Mouse (Mus musculus): Measurements from ENCODE around the gene Mical3. TPM values are rescaled to one million over a fixed set of nuclear protein-coding genes. Genes with fewer than 3 reads are reported as not detected.

Gene Mical3
- polyA plus RNA-seq, 1 experiment, result 10.3 TPM

DNA sequence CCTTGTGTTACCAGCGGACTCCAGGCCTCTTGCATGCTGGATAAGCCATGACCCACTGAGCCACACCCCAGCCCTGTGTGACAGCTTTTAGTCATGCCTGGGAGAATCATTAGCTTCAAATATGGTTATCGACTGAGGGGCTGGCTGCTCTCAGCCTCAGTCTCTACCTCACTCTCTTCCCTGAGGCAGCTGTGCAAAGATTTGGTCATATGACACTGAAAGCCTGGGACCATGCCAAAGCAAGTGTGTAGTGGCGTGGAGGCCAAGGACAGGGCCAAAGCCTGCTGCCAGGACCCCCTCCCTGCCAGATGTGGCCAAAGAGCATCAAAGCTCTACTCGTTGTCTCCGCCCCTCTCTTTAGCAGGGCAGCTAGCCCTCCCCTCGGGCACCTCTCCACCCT lies 20.9 kb upstream of the Mical3 start:
- no peak overlapping the region for H3K4me3 ChIP-seq (ENCODE audit: insufficient read depth, poor library complexity, severe bottlenecking)
- no peaks in the 10 kb centered on the region for H3K79me2 ChIP-seq (ENCODE audit: control insufficient read depth, insufficient read depth)
- TF ChIP-seq USF1 (IDR thresholded peaks at IDR 0.05; ENCODE audit: low read depth), result no peak
- TF ChIP-seq MYOD1 (IDR thresholded peaks at IDR 0.05; ENCODE audit: control insufficient read depth, insufficient read length, low read depth), result no peak
- TF ChIP-seq CTCF (IDR thresholded peaks at IDR 0.05; ENCODE audit: control insufficient read depth, insufficient read depth, insufficient read length), result no peak
- no peak for TF ChIP-seq CEBPB (IDR thresholded peaks at IDR 0.05; ENCODE audit: low read depth)
- no peak for TF ChIP-seq MAX (IDR thresholded peaks at IDR 0.05)
- TF ChIP-seq MYOG (IDR thresholded peaks at IDR 0.05; ENCODE audit: control insufficient read depth, extremely low read depth, insufficient read length), result no peak
- TF ChIP-seq FOSL1 (IDR thresholded peaks at IDR 0.05; ENCODE audit: insufficient read depth, low read length, poor library complexity, severe bottlenecking), result no peak
- no peak overlapping the region for H3ac ChIP-seq (ENCODE audit: control insufficient read depth, insufficient read length, low read depth)
- no peaks in the 10 kb centered on the region for H3K79me3 ChIP-seq (ENCODE audit: low read depth)
- H3K27me3 ChIP-seq (ENCODE audit: control insufficient read depth, insufficient read depth, insufficient read length), result no peaks in the 10 kb centered on the region
- H3K36me3 ChIP-seq (ENCODE audit: control insufficient read depth, insufficient read depth), result no peaks in the 10 kb centered on the region

DNA sequence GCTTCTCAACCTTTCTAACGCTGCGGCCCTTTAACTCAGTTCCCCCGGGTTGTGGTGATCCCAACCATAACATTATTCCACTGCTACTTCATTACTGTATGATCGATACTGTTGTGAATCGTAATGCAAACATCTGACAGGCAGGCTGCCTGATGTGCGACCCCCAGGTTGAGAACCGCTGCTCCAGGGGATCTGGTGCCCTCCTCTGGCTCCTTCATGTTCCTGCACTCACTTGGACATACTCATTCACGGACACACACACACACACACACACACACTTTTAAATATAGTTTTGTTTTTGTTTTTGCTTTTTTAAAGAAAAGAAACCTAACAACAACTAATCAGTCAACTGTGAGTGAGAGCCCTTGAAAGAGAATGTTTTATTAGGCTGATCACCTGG lies 19.3 kb upstream of the Mical3 start:
- Histone ChIP-seq H3K27me3 (ENCODE audit: control insufficient read depth, insufficient read depth, insufficient read length) (no peaks in the 10 kb centered on the region), H3K79me3 (ENCODE audit: low read depth) (no peaks in the 10 kb centered on the region), H3ac (ENCODE audit: control insufficient read depth, insufficient read length, low read depth) (no peak overlapping the region), H3K36me3 (ENCODE audit: control insufficient read depth, insufficient read depth) (no peaks in the 10 kb centered on the region), H3K79me2 (ENCODE audit: control insufficient read depth, insufficient read depth) (no peaks in the 10 kb centered on the region), H3K4me3 (ENCODE audit: insufficient read depth, poor library complexity, severe bottlenecking) (no peak overlapping the region)
- TF ChIP-seq MAX (IDR thresholded peaks at IDR 0.05), result no peak
- no peak for TF ChIP-seq CEBPB (IDR thresholded peaks at IDR 0.05; ENCODE audit: low read depth)
- TF ChIP-seq CTCF (IDR thresholded peaks at IDR 0.05; ENCODE audit: control insufficient read depth, insufficient read depth, insufficient read length), result no peak

DNA sequence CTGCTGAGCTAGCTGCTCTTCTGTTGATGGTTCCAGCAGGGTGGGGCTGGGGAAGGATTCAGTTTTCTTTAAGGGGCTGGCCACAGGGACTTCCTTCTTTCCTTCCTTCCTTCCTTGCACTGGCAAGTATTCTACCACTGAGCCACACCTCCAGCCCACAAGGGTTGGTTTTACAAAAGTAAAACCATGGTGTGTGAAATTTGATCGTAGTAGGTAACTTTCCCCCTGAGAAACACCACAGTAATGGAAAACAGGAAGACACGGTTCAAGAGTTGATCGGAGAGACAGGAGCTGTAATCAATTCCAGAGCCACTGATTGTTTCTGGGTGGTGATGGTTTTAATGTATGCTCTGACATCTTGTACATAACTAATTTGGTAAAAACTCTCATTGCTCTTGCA lies 18.6 kb upstream of the Mical3 start:
- no peak overlapping the region for H3ac ChIP-seq (ENCODE audit: control insufficient read depth, insufficient read length, low read depth)
- H3K79me2 ChIP-seq (ENCODE audit: control insufficient read depth, insufficient read depth), result no peaks in the 10 kb centered on the region
- H3K4me3 ChIP-seq (ENCODE audit: insufficient read depth, poor library complexity, severe bottlenecking), result no peak overlapping the region
- H3K36me3 ChIP-seq (ENCODE audit: control insufficient read depth, insufficient read depth), result no peaks in the 10 kb centered on the region
- no peak for TF ChIP-seq MYOD1 (IDR thresholded peaks at IDR 0.05; ENCODE audit: control insufficient read depth, insufficient read length, low read depth)
- no peak for TF ChIP-seq USF1 (IDR thresholded peaks at IDR 0.05; ENCODE audit: low read depth)
- TF ChIP-seq MYOG (IDR thresholded peaks at IDR 0.05; ENCODE audit: control insufficient read depth, extremely low read depth, insufficient read length), result no peak
- TF ChIP-seq FOSL1 (IDR thresholded peaks at IDR 0.05; ENCODE audit: insufficient read depth, low read length, poor library complexity, severe bottlenecking), result no peak
- no peak for TF ChIP-seq CEBPB (IDR thresholded peaks at IDR 0.05; ENCODE audit: low read depth)
- no peak for TF ChIP-seq MAX (IDR thresholded peaks at IDR 0.05)
- TF ChIP-seq CTCF (IDR thresholded peaks at IDR 0.05; ENCODE audit: control insufficient read depth, insufficient read depth, insufficient read length), result no peak
- no peaks in the 10 kb centered on the region for H3K27me3 ChIP-seq (ENCODE audit: control insufficient read depth, insufficient read depth, insufficient read length)
- H3K79me3 ChIP-seq (ENCODE audit: low read depth), result no peaks in the 10 kb centered on the region

DNA sequence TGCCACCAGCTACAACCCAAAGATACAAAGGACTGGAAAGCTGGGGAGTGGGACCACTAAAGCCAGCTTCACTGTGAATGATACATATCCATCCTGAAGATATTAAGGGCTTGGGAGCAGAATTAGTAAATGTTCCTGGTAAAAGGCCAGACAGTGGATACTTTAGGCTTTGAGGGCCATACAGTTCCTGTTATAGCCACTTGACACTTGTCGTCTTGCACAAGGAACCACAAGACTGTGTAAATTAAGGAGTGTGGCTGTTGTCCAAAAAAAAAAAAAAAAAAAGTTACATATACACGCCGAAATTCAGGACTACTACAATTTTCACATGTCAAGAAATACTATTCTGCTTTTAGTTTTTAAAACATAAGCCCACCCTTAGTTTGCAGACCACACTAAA lies 17.6 kb upstream of the Mical3 start:
- Histone ChIP-seq H3ac (ENCODE audit: control insufficient read depth, insufficient read length, low read depth) (no peak overlapping the region), H3K27me3 (ENCODE audit: control insufficient read depth, insufficient read depth, insufficient read length) (no peaks in the 10 kb centered on the region), H3K36me3 (ENCODE audit: control insufficient read depth, insufficient read depth) (no peaks in the 10 kb centered on the region), H3K79me2 (ENCODE audit: control insufficient read depth, insufficient read depth) (no peaks in the 10 kb centered on the region), H3K79me3 (ENCODE audit: low read depth) (no peaks in the 10 kb centered on the region), H3K4me3 (ENCODE audit: insufficient read depth, poor library complexity, severe bottlenecking) (no peak overlapping the region)
- TF ChIP-seq CTCF (IDR thresholded peaks at IDR 0.05; ENCODE audit: control insufficient read depth, insufficient read depth, insufficient read length) (no peak), MYOD1 (IDR thresholded peaks at IDR 0.05; ENCODE audit: control insufficient read depth, insufficient read length, low read depth) (no peak), USF1 (IDR thresholded peaks at IDR 0.05; ENCODE audit: low read depth) (no peak), FOSL1 (IDR thresholded peaks at IDR 0.05; ENCODE audit: insufficient read depth, low read length, poor library complexity, severe bottlenecking) (no peak), MYOG (IDR thresholded peaks at IDR 0.05; ENCODE audit: control insufficient read depth, extremely low read depth, insufficient read length) (no peak), CEBPB (IDR thresholded peaks at IDR 0.05; ENCODE audit: low read depth) (no peak), MAX (IDR thresholded peaks at IDR 0.05) (no peak)

DNA sequence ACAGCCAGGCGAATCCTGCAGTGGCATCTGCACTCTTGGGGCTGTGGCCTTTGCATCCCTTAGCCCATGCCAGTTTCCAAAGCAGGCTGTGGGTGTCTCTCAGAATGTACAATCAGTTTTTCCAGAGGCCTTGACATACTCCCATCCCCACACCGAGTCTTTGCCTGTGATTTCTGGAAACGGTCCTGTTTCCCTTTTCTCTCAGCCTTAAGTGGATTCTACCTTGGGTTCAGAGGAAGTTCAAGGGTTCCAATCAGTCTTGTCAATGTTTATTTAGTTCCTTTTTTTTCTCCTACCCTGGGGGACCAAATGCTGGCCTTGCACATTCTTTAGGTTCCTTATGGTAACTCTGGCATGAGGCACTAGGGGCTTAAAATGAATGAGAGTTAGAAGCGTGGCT lies 16.0 kb upstream of the Mical3 start:
- Histone ChIP-seq H3K79me2 (ENCODE audit: control insufficient read depth, insufficient read depth) (no peaks in the 10 kb centered on the region), H3K4me3 (ENCODE audit: insufficient read depth, poor library complexity, severe bottlenecking) (no peak overlapping the region), H3K27me3 (ENCODE audit: control insufficient read depth, insufficient read depth, insufficient read length) (no peaks in the 10 kb centered on the region), H3K79me3 (ENCODE audit: low read depth) (no peaks in the 10 kb centered on the region), H3ac (ENCODE audit: control insufficient read depth, insufficient read length, low read depth) (no peak overlapping the region), H3K36me3 (ENCODE audit: control insufficient read depth, insufficient read depth) (no peaks in the 10 kb centered on the region)
- TF ChIP-seq FOSL1 (IDR thresholded peaks at IDR 0.05; ENCODE audit: insufficient read depth, low read length, poor library complexity, severe bottlenecking) (no peak), MYOG (IDR thresholded peaks at IDR 0.05; ENCODE audit: control insufficient read depth, extremely low read depth, insufficient read length) (no peak), MYOD1 (IDR thresholded peaks at IDR 0.05; ENCODE audit: control insufficient read depth, insufficient read length, low read depth) (no peak), CEBPB (IDR thresholded peaks at IDR 0.05; ENCODE audit: low read depth) (no peak), USF1 (IDR thresholded peaks at IDR 0.05; ENCODE audit: low read depth) (no peak), MAX (IDR thresholded peaks at IDR 0.05) (no peak), CTCF (IDR thresholded peaks at IDR 0.05; ENCODE audit: control insufficient read depth, insufficient read depth, insufficient read length) (no peak)

DNA sequence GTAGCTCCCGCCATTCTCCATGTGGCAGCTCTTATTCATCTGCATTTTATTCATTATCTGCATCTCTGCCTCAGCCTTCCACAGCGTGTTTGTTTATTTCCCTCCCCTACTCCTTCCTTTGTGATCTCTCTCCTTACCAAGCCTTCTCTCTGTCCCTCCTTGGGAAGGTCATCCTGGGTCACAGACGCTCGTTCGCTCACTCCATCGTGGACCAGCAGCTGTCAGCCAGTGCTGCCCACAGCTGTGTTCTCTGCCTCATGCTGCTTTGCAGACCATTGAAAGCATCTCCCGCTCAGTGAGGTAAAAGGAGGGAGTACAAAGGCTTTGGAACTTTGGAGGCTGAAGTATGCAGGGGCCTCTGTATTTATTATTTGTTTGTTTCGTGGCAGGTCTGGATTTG lies 15.1 kb upstream of the Mical3 start:
- H3K27me3 ChIP-seq (ENCODE audit: control insufficient read depth, insufficient read depth, insufficient read length), result no peaks in the 10 kb centered on the region
- H3K79me2 ChIP-seq (ENCODE audit: control insufficient read depth, insufficient read depth), result no peaks in the 10 kb centered on the region
- H3ac ChIP-seq (ENCODE audit: control insufficient read depth, insufficient read length, low read depth), result no peak overlapping the region
- H3K79me3 ChIP-seq (ENCODE audit: low read depth), result no peaks in the 10 kb centered on the region
- TF ChIP-seq CEBPB (IDR thresholded peaks at IDR 0.05; ENCODE audit: low read depth) (no peak), MAX (IDR thresholded peaks at IDR 0.05) (no peak)
- no peak overlapping the region for H3K4me3 ChIP-seq (ENCODE audit: insufficient read depth, poor library complexity, severe bottlenecking)
- no peaks in the 10 kb centered on the region for H3K36me3 ChIP-seq (ENCODE audit: control insufficient read depth, insufficient read depth)

Data from C2C12 (cell line).